Mouse (Mus musculus): ENCODE results near the gene P2ry10. TPM values are rescaled to one million over a fixed set of nuclear protein-coding genes. Genes with fewer than 3 reads are reported as not detected.

P2ry10 gene
- polyA plus RNA-seq, 1 experiment from 2014 or later = not detected

- H3K9me3 ChIP-seq = no peaks in the 10 kb centered on the region
- no peaks in the 10 kb centered on the region for H3K27me3 ChIP-seq (ENCODE audit: insufficient read depth, poor library complexity, severe bottlenecking)
Measured at GRCm38 (mm10) chrX:107149391-107149993, 61.2 kb downstream of the P2ry10 start.

GRCm38 (mm10) chrX:107150027-107150426 lies 61.7 kb downstream of the P2ry10 start:
- H3K4me3 ChIP-seq = no peak overlapping the region
- no peaks in the 10 kb centered on the region for H3K27me3 ChIP-seq (ENCODE audit: insufficient read depth, poor library complexity, severe bottlenecking)
- H3K9me3 ChIP-seq = no peaks in the 10 kb centered on the region
- no peak overlapping the region for H3K27ac ChIP-seq
- no peak for DNase-seq (ENCODE audit: low spot score)
- no peaks in the 10 kb centered on the region for H3K4me1 ChIP-seq (replicated peaks)
- no peaks in the 10 kb centered on the region for H3K36me3 ChIP-seq
- 60% methylated on average over 5 of the region's 5 CpGs for WGBS

More at GRCm38 (mm10) chrX:107149391-107149993, 61.2 kb downstream of the P2ry10 start:
- no peak for DNase-seq (ENCODE audit: low spot score)
- no peak overlapping the region for H3K27ac ChIP-seq
- H3K4me1 ChIP-seq (replicated peaks) = no peaks in the 10 kb centered on the region
- no peak overlapping the region for H3K4me3 ChIP-seq
- no peaks in the 10 kb centered on the region for H3K36me3 ChIP-seq
- 74% methylated on average over 4 of the region's 4 CpGs for WGBS

- H3K36me3 ChIP-seq = no peaks in the 10 kb centered on the region
- WGBS = 73% methylated on average over 4 of the region's 4 CpGs
- H3K9me3 ChIP-seq = no peaks in the 10 kb centered on the region
- no peak overlapping the region for H3K4me3 ChIP-seq
- no peak for DNase-seq (ENCODE audit: low spot score)
- no peaks in the 10 kb centered on the region for H3K4me1 ChIP-seq (replicated peaks)
- 0 out of 2 replicates have a peak, but pooled peaks cover under 1% of the 10 kb centered on the region for H3K27me3 ChIP-seq (ENCODE audit: insufficient read depth, poor library complexity, severe bottlenecking)
- H3K27ac ChIP-seq = no peak overlapping the region
Measured at GRCm38 (mm10) chrX:107150752-107151515, 62.6 kb downstream of the P2ry10 start.

Other genes starting within 250 kb of the P2ry10 start
- 0.24 and 0.63 TPM in 2 replicates for gene Rtl3, start 247.8 kb upstream of the P2ry10 start, polyA plus RNA-seq (2016; fragmentation: Nextera tagmentation; extraction: Ambion mirVana)
- 10.6 and 12.7 TPM in 2 replicates for gene Lpar4, start 167.9 kb upstream of the P2ry10 start, polyA plus RNA-seq (2016; fragmentation: Nextera tagmentation; extraction: Ambion mirVana)
- gene P2ry10b, start 60.4 kb downstream of the P2ry10 start, polyA plus RNA-seq (2016; fragmentation: Nextera tagmentation; extraction: Ambion mirVana) = 0.26 and 0.39 TPM in 2 replicates
- not detected in 2 replicates for gene Gpr174, start 167.4 kb downstream of the P2ry10 start, polyA plus RNA-seq (2016; fragmentation: Nextera tagmentation; extraction: Ambion mirVana)

Measured in hindbrain, embryonic 10.5 days (tissue).